8 mouse cellular contexts compared by ENCODE assay signal in the genomic region with DNA sequence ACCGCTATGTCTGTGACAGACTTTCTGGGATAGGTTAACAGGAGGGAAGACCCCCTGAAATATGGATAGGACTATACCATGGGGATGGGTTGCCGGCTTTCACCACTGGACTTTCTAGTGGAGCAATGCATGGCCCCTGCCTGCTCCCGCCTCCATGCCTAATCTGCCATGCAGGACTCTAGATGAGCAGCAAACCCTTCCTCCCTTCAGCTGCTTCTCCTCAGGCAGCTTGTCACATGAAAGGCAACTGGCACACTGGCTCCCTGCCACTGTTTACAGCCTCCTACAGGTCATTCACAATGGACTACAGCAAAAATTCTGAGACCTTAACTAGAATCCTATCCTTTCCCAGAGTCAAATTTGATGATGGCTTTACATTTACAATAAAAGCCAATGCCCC. TPM values are rescaled to one million over a fixed set of nuclear protein-coding genes. Genes with fewer than 3 reads are reported as not detected.
DNase-seq lines count a peak whose midpoint lies in the region; ATAC-seq and TF ChIP-seq lines count a peak whose summit lies in the region.

No protein-coding gene starts in this region.

- H3K9me3 ChIP-seq in heart, embryonic 10.5 days: no peaks in the 10 kb centered on the region
- no peaks in the 10 kb centered on the region for H3K9me3 ChIP-seq in kidney, postnatal 0 days (replicated peaks; ENCODE audit: low read length)
- no peaks in the 10 kb centered on the region for H3K9me3 ChIP-seq in midbrain, embryonic 16.5 days (replicated peaks; ENCODE audit: control insufficient read depth, low read length, poor library complexity, severe bottlenecking)

- peak overlapping the region; percentile 94 for H3K4me3 ChIP-seq in layer of hippocampus, adult 2 months
- H3K4me3 ChIP-seq in brown adipose tissue, adult 24 weeks (ENCODE audit: insufficient read depth, low read depth, low read length): peak overlapping the region; percentile 86; the same call in 1 of the 2 replicates
- H3K4me3 ChIP-seq in heart, embryonic 10.5 days: peak overlapping the region; percentile 77; the same call in 1 of the 2 replicates
- 0 out of 2 replicates have a peak overlapping the region, but pooled peaks have one; percentile 71 for H3K4me3 ChIP-seq in kidney, postnatal 0 days (replicated peaks; ENCODE audit: low read depth, low read length)
- H3K4me3 ChIP-seq in midbrain, embryonic 16.5 days (ENCODE audit: low read depth, low read length): no peak overlapping the region

- no peak for ATAC-seq in kidney, postnatal 0 days (replicated peaks; ENCODE audit: low FRiP score, low read depth)
- ATAC-seq in midbrain, embryonic 16.5 days: no peak

- H3K9ac ChIP-seq in kidney, postnatal 0 days (ENCODE audit: low read depth, low read length): no peak overlapping the region; the same call in 1 of the 2 replicates
- H3K9ac ChIP-seq in midbrain, embryonic 16.5 days (ENCODE audit: low read depth, low read length): peak overlapping the region; percentile 83; the same call in 1 of the 2 replicates

- peak overlapping the region; percentile 57; the same call in 1 of the 2 replicates for H3K4me2 ChIP-seq in kidney, postnatal 0 days (ENCODE audit: low read length)
- peak overlapping the region; percentile 67 for H3K4me2 ChIP-seq in midbrain, embryonic 16.5 days (ENCODE audit: low read length)

- no peak for DNase-seq in layer of hippocampus, adult 2 months (ENCODE audit: low spot score in 2 of 2)
- DNase-seq in layer of hippocampus, postnatal 14 days (ENCODE audit: low spot score in 2 of 2): no peak
- no peak for DNase-seq in heart, embryonic 10.5 days (ENCODE audit: low spot score)
- no peak for DNase-seq in kidney, postnatal 0 days (ENCODE audit: low spot score)
- DNase-seq in c-Kit-positive CD71-positive TER-119-positive erythroid progenitor cells, embryonic 14.5 days (ENCODE audit: low spot score): no peak
- no peak for DNase-seq in spleen, postnatal 14 days (ENCODE audit: low spot score in 2 of 2)

- H3K27me3 ChIP-seq in heart, embryonic 10.5 days (ENCODE audit: insufficient read depth, poor library complexity, severe bottlenecking): no peaks in the 10 kb centered on the region
- no peaks in the 10 kb centered on the region for H3K27me3 ChIP-seq in kidney, postnatal 0 days (ENCODE audit: insufficient read depth, low read length)
- no peaks in the 10 kb centered on the region for H3K27me3 ChIP-seq in midbrain, embryonic 16.5 days (ENCODE audit: control insufficient read depth, insufficient read depth, low read depth, low read length)

- H3K27ac ChIP-seq in layer of hippocampus, adult 2 months: no peak overlapping the region
- H3K27ac ChIP-seq in brown adipose tissue, adult 24 weeks (replicated peaks; ENCODE audit: low read depth, low read length): peak overlapping the region; percentile 24
- H3K27ac ChIP-seq in heart, embryonic 10.5 days: peak overlapping the region; percentile 13; the same call in 1 of the 2 replicates
- H3K27ac ChIP-seq in kidney, postnatal 0 days: 0 out of 2 replicates have a peak overlapping the region, but pooled peaks have one; percentile 37
- no peak overlapping the region for H3K27ac ChIP-seq in midbrain, embryonic 16.5 days (ENCODE audit: low read length)

- TF ChIP-seq CTCF in layer of hippocampus, adult 2 months (conservative IDR thresholded peaks at IDR 0.05): no peak
- no peak for TF ChIP-seq CTCF in kidney, postnatal 0 days (IDR thresholded peaks at IDR 0.05; ENCODE audit: low read depth)

- peaks cover 36% of the 10 kb centered on the region for H3K36me3 ChIP-seq in heart, embryonic 10.5 days
- peaks cover 12% of the 10 kb centered on the region for H3K36me3 ChIP-seq in kidney, postnatal 0 days (ENCODE audit: insufficient read depth, low read length)
- H3K36me3 ChIP-seq in midbrain, embryonic 16.5 days (ENCODE audit: control insufficient read depth, insufficient read depth, low read length): peaks cover 5% of the 10 kb centered on the region

- WGBS in heart, embryonic 10.5 days: 82% methylated on average over 3 of the region's 3 CpGs
- WGBS in kidney, postnatal 0 days: 87% methylated on average over 3 of the region's 3 CpGs
- WGBS in midbrain, embryonic 16.5 days: 84% methylated on average over 3 of the region's 3 CpGs

- no peaks in the 10 kb centered on the region for H3K4me1 ChIP-seq in brown adipose tissue, adult 24 weeks (ENCODE audit: control insufficient read depth, insufficient read depth, insufficient read length, low read length)
- H3K4me1 ChIP-seq in heart, embryonic 10.5 days: peaks cover 11% of the 10 kb centered on the region; the same call in 1 of the 2 replicates
- 0 out of 2 replicates have a peak, but pooled peaks cover 7% of the 10 kb centered on the region for H3K4me1 ChIP-seq in kidney, postnatal 0 days (replicated peaks; ENCODE audit: insufficient read depth, low read length)
- H3K4me1 ChIP-seq in midbrain, embryonic 16.5 days (ENCODE audit: control insufficient read depth, insufficient read depth, low read length): peaks cover 15% of the 10 kb centered on the region

RNA-seq across cellular contexts. Expression of gene Rmnd1, which starts 1.4 kb away (rescaled TPM):
- 10 to 100 TPM; 33.1 to 44.9 TPM for total RNA-seq in layer of hippocampus, adult 2 months (2021)
- 10 to 100 TPM; 24.0 to 27.4 TPM for total RNA-seq in layer of hippocampus, postnatal 14 days (2021)
- polyA plus RNA-seq in brown adipose tissue, adult 24 weeks (2012; ENCODE audit: insufficient read depth, insufficient read length, missing spikeins): 116 and 132 TPM in 2 replicates
- 74.9 and 90.0 TPM in 2 replicates for polyA plus RNA-seq in heart, embryonic 10.5 days (2016; fragmentation: Nextera tagmentation; extraction: Ambion mirVana)
- 45.4 and 47.1 TPM in 2 replicates for polyA plus RNA-seq in kidney, postnatal 0 days (2015; fragmentation: Nextera tagmentation; extraction: Ambion mirVana)
- 54.6 and 55.1 TPM in 2 replicates for polyA plus RNA-seq in midbrain, embryonic 16.5 days (2015; fragmentation: Nextera tagmentation; extraction: Ambion mirVana)

RNA-seq across cellular contexts. Expression of gene Armt1, which starts 1.4 kb away (rescaled TPM):
- total RNA-seq in layer of hippocampus, adult 2 months (2021): 10 to 100 TPM; 24.0 to 24.9 TPM
- 10 to 100 TPM; 13.5 to 15.6 TPM for total RNA-seq in layer of hippocampus, postnatal 14 days (2021)
- polyA plus RNA-seq in brown adipose tissue, adult 24 weeks (2012; ENCODE audit: insufficient read depth, insufficient read length, missing spikeins): 14.7 and 18.2 TPM in 2 replicates
- 20.4 and 22.4 TPM in 2 replicates for polyA plus RNA-seq in heart, embryonic 10.5 days (2016; fragmentation: Nextera tagmentation; extraction: Ambion mirVana)
- polyA plus RNA-seq in kidney, postnatal 0 days (2015; fragmentation: Nextera tagmentation; extraction: Ambion mirVana): 17.1 and 19.2 TPM in 2 replicates
- polyA plus RNA-seq in midbrain, embryonic 16.5 days (2015; fragmentation: Nextera tagmentation; extraction: Ambion mirVana): 9.3 and 10.8 TPM in 2 replicates

RNA-seq across cellular contexts. Expression of gene Zbtb2, which starts 42.9 kb away (rescaled TPM):
- 10 to 100 TPM; 11.8 to 13.2 TPM for total RNA-seq in layer of hippocampus, adult 2 months (2021)
- total RNA-seq in layer of hippocampus, postnatal 14 days (2021): 10 to 100 TPM in 1 of 2 experiments, 1 to 10 TPM in 1; 9.9 to 10.6 TPM
- 3.6 and 5.0 TPM in 2 replicates for polyA plus RNA-seq in brown adipose tissue, adult 24 weeks (2012; ENCODE audit: insufficient read depth, insufficient read length, missing spikeins)
- 14.1 and 15.6 TPM in 2 replicates for polyA plus RNA-seq in heart, embryonic 10.5 days (2016; fragmentation: Nextera tagmentation; extraction: Ambion mirVana)
- polyA plus RNA-seq in kidney, postnatal 0 days (2015; fragmentation: Nextera tagmentation; extraction: Ambion mirVana): 13.0 and 13.7 TPM in 2 replicates
- 14.8 and 17.2 TPM in 2 replicates for polyA plus RNA-seq in midbrain, embryonic 16.5 days (2015; fragmentation: Nextera tagmentation; extraction: Ambion mirVana)

RNA-seq across cellular contexts. Expression of gene Ccdc170, which starts 51.5 kb away (rescaled TPM):
- total RNA-seq in layer of hippocampus, adult 2 months (2021): under 1 TPM; 0.41 to 0.54 TPM
- under 1 TPM; 0.69 to 0.71 TPM for total RNA-seq in layer of hippocampus, postnatal 14 days (2021)
- 0.75 and 2.2 TPM in 2 replicates for polyA plus RNA-seq in brown adipose tissue, adult 24 weeks (2012; ENCODE audit: insufficient read depth, insufficient read length, missing spikeins)
- polyA plus RNA-seq in heart, embryonic 10.5 days (2016; fragmentation: Nextera tagmentation; extraction: Ambion mirVana): 0.10 TPM in 1 of 2 replicates, not detected in the other
- 1.0 and 1.3 TPM in 2 replicates for polyA plus RNA-seq in kidney, postnatal 0 days (2015; fragmentation: Nextera tagmentation; extraction: Ambion mirVana)
- 0.40 and 0.54 TPM in 2 replicates for polyA plus RNA-seq in midbrain, embryonic 16.5 days (2015; fragmentation: Nextera tagmentation; extraction: Ambion mirVana)

Comparison
In these comparisons a context has a peak if more than half of its experiments do, and no peak if none do; other contexts are left out.
1. H3K27ac ChIP-seq: peak in brown adipose tissue, adult 24 weeks (single experiment), heart, embryonic 10.5 days (single experiment) and kidney, postnatal 0 days (single experiment); none in layer of hippocampus, adult 2 months (single experiment) and midbrain, embryonic 16.5 days (single experiment).